Mouse (Mus musculus): ENCODE results near the gene Fam189a1.

Gene Fam189a1

GRCm38 (mm10) chr7:65104207-65105096 is 51.9 kb downstream of the Fam189a1 start:
- DNase-seq (ENCODE audit: inconsistent age in 2 of 2, low spot score in 1 of 2) = no peak

- peak; percentile 3 to 24 for DNase-seq (ENCODE audit: inconsistent age in 2 of 2, low spot score in 1 of 2)
Measured at GRCm38 (mm10) chr7:65101661-65102060, 54.7 kb downstream of the Fam189a1 start.

DNA sequence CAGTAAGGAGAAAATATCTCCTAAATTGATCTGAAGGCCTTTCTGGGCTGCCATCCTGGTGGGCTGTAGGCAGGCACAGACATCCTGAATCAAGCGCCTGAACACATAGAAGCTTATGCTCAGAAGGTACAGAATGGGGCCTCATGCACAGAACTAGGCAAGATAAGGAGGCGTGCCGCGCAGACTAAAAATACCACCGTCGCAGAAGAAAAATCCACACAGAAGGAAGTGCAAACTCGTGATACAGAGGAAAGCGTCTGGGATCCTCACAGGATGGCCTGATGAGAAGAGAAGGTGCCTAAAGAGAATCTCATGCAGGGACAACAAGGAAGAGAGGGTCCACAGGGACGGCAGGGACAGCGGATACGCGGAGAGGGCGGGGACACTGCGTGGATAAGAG is 58.7 kb downstream of the Fam189a1 start:
- DNase-seq (ENCODE audit: inconsistent age in 2 of 2, low spot score in 1 of 2) = no peak

DNA sequence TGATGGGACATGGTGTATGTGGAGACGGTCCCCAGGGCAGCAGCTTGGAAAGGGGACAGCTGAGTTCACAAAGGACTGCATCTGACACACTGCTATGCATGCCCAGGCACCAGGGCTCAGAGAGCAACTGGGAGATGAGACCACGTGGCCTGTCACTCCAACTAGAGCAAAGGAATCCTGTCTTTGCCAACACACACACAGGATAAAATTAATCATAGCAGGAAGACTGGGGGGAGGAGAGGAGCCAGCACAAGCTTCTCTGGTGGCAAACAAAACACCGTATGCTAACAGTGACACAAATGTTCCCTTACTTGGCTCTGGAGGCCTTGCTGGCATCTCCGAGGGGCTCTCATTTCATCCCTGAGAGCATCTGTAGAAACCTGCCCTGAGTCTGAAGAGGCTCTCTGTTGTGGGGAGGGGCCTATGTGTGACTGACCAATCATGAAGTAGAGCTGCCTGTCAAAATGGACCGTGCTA is 60.7 kb downstream of the Fam189a1 start:
- DNase-seq (ENCODE audit: inconsistent age in 2 of 2, low spot score in 1 of 2) = no peak

- DNase-seq (ENCODE audit: inconsistent age in 2 of 2, low spot score in 1 of 2) = no peak
Measured at GRCm38 (mm10) chr7:65093314-65093713, 63.1 kb downstream of the Fam189a1 start.

GRCm38 (mm10) chr7:65091486-65091885 is 64.9 kb downstream of the Fam189a1 start:
- DNase-seq (ENCODE audit: inconsistent age in 2 of 2, low spot score in 1 of 2) = no peak

DNA sequence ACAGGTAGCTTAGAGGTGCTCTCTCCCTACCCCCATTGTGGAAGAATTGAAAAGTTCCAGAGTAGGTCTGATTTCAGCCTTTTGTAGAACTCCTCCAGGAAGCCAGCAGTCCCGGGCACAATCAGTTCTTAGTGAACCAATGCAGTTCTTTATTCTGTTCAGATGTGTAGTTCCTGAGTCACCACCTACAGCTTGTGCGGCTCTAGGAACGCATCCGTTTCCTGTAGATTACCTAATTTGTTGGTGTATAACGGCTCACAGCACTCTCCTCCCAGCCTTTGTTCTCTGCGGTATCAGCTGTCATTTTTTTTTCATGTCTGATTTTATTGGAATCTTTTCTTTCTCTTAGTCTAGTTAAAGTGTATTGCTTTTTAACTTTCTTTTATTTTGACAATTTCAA is 70.4 kb downstream of the Fam189a1 start:
- no peak for DNase-seq (ENCODE audit: inconsistent age in 2 of 2, low spot score in 1 of 2)

DNA sequence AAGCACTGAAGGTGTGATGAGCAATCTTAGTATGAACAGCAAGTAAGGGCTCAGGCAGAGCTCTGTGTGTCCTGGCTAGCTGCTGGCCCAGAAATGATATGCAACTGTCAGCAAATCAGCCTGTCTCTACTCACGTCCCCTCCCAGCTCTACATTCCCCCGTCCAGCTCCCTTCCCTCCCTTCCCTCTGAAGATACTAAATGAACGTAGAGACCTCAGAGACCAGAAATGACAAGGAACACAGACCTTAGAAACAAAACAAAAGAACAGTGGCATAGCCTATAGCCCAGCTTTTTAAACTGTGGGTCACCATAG is 73.6 kb downstream of the Fam189a1 start:
- DNase-seq (ENCODE audit: inconsistent age in 2 of 2, low spot score in 1 of 2) = no peak

DNA sequence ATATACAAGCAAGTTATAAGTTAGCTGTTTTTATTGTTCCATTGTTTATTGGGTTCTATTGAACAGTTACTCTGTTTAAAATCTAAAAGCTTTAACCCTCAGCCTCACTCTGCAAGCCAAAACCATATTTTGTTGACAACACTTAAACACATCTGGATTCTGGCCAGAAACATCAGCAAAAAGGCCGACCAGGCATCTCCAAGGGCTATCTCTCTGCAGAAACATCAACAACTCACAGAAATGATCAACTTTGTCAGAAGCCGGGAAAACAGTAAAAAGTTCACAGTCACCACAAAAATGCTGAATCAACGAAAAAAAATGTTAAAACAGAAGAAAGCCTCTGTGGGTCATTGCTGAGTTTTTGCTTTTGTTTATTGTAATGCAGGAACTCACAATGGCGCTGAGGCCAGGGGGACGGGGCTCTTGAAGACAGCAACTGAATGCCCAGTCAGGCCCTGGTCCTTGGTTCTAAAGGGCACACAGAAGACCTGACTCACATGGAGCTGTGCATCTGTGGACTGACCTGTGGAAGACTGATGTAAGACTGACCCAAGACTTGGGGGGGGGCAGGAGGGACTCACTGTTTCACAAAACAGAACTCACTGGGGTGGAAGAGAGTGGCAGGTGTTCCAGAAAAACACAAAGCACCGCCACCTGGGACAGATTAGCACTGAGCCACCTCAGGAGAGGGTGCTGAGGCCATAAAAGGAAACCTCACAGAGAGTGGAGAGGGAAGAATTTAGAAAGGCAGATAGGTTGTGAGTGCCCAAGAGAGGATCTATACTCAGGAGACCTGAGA is 74.2 kb downstream of the Fam189a1 start:
- DNase-seq (ENCODE audit: inconsistent age in 2 of 2, low spot score in 1 of 2) = no peak

DNA sequence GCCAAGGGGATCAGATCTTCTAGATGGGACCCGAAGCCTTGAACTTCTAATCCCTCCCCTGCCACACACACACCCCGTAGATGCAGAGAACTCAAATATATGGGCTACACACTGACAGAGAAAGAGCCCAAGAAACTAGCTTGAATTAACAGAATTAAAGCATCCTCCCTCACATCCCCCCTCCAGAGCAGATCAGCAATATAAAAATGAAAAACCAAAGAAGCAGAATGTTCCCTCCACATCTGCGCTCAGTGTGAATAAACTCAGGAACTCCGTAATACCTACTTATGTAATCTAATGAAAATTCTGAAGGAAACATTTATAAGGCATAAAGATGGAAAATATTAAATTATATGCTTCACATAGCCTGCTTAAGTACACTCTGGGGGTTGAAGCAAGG is 80.2 kb downstream of the Fam189a1 start:
- DNase-seq (ENCODE audit: inconsistent age in 2 of 2, low spot score in 1 of 2) = no peak

GRCm38 (mm10) chr7:65074194-65074593 is 82.2 kb downstream of the Fam189a1 start:
- no peak for DNase-seq (ENCODE audit: inconsistent age in 2 of 2, low spot score in 1 of 2)

GRCm38 (mm10) chr7:65073555-65073954 is 82.8 kb downstream of the Fam189a1 start:
- peak; percentile 55 to 85 for DNase-seq (ENCODE audit: inconsistent age in 2 of 2, low spot score in 1 of 2)

DNA sequence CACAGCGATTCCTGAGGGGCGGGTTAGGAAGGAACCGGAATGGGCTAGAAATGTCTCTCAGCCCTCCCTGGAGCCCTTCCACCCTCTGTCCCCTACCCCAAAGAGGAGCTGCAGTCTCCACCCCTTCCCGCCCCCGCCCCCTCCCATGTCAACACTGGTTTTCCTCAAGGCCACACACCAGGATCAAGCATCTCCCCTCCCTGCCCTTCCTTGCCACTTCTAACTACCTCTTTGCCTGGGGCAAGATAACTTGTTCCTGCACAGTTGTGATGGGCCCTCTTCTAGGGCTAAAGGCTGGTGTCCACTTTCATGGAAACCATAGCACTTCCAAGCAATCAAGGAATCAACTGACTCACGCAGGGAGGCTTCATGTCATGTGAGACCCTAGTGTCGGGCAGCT is 90.2 kb downstream of the Fam189a1 start:
- DNase-seq (ENCODE audit: inconsistent age in 2 of 2, low spot score in 1 of 2) = no peak

DNA sequence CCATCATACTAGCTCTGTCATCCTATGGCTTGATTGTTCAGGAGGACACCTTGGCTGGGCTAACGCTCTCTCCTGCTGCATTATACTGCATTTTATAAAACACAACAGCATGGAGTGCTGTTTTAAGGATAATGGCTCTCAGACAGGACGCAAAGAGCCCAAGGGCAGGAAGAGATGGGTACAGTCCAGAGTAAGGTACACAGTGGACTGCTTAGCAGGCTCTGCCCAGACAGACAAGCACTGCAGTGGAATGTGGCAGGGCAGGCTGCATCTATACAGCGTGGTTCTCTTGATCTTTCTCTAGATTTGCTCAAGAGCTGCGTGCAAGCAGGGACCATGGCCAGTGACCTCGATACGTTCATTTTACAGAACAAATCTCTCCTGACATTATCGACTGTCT is 90.9 kb downstream of the Fam189a1 start:
- DNase-seq (ENCODE audit: inconsistent age in 2 of 2, low spot score in 1 of 2) = no peak

GRCm38 (mm10) chr7:65064638-65065037 is 91.7 kb downstream of the Fam189a1 start:
- DNase-seq (ENCODE audit: inconsistent age in 2 of 2, low spot score in 1 of 2) = no peak

- DNase-seq (ENCODE audit: inconsistent age in 2 of 2, low spot score in 1 of 2) = no peak
Measured at GRCm38 (mm10) chr7:65064096-65064495, 92.3 kb downstream of the Fam189a1 start.

DNA sequence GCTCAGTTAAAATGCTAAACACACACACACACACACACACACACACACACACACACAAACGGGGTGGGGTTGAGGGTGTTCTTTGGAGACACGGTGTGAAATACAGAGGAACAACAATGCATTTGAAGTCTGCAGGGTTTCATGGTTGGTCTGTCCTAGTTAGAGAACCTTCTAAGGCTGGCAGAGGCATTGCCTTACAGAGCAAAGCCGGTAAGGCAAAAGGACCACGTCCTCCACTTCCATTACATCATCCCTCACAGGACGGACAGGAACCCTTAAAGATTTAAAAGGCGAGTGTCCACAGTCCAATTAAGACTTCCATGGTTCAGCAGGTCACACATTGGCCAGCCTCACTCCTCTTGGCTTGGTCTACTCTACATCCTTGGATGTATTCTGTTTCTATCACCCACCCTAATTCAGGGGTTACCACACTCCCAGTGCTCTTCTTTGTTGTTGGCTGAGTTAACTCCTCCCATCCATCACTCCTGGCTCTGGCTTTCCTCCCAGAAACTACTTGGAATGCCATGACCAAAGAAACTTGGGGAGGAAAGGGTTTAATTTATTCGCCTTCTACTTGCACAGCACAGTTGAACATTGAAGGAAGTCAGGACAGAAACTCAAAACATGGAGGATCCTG is 96.1 kb downstream of the Fam189a1 start:
- no peak for DNase-seq (ENCODE audit: inconsistent age in 2 of 2, low spot score in 1 of 2)

GRCm38 (mm10) chr7:65056864-65057263 is 99.5 kb downstream of the Fam189a1 start:
- no peak for DNase-seq (ENCODE audit: inconsistent age in 2 of 2, low spot score in 1 of 2)

GRCm38 (mm10) chr7:65051986-65052385 is 104.4 kb downstream of the Fam189a1 start:
- DNase-seq (ENCODE audit: inconsistent age in 2 of 2, low spot score in 1 of 2) = no peak

DNA sequence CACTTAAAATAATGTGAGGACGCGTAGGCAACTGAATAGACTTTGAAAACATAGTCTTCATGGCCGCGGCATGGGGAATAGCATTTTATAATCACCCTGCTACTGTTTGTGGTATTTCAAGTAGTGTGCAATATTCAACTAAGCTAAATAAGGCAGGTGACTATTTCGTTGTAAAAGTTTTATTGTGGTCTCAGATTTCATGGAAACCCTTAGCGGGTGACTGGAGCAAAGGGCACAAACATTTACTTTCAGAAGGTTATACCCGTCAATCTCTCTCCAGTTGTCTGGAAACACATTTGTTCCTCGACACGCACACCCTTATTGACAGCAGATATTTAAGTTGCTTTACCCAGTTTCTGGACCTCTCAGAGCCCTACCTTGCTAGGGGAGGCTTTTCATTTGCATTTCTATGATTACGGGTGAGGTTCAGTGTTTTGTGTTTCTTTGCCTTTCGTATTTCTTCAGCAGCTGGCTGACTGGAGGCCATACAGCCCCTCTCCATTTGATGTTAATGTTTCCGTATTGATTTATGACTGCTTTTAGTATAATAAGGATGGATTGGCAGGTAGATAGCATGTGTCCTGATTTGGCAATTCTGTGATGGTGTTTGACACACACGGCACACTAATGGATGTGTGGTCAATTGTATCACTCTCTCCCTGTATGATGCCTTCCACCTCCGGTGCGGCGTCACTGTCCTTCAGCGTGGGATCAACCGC is 107.0 kb downstream of the Fam189a1 start:
- no peak for DNase-seq (ENCODE audit: inconsistent age in 2 of 2, low spot score in 1 of 2)

DNA sequence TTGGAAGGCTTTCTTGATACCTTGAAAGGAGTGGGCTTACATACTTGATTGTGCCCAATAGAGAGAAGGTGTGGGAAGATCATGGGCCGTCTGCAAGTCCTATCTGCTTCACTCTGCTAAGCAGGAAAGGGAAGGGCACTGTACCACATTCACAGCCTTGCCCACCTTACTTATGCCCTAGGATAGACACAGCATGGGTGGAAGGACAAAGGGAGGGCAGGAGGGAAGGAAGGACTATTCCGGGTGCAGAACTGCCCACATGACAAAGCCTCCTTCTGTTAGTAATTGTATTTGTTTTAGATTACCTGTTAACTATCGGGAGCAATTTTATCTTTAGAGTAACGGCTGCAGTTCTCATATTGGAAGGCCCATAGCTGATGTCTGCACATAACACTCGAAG is 108.7 kb downstream of the Fam189a1 start:
- no peak for DNase-seq (ENCODE audit: inconsistent age in 2 of 2, low spot score in 1 of 2)
